24 mouse cellular contexts compared by ENCODE assay signal in the genomic region with DNA sequence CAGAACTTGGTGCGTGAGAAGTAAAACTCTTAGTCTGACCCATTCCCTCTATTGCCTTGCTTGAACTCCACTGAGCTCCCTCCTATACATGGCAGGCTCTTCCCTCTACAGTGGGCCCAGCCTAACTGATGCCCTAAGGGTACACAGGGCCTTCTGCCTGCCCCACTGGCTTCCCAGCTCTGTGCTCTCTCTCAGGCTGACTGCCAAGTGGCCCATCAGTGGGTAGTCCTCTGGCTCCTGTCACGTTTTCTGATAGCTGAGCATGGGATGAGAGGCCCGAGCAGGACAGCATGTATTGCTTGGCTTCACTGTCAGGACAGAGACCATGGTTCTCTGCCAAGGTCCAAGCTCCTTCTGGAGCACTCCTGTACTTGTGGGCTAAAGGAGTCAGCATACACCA.
"Had no signal": no experiment of that assay in that cellular context is flagged by ENCODE, and none has a peak within 500 bp of the region (broad histone marks: within the 10 kb centered on the region; RNA-seq: fewer than 3 reads in every experiment).

No protein-coding gene starts in this region.

- H3K4me1 ChIP-seq: heart, embryonic 13.5 days; heart, embryonic 15.5 days; intestine, embryonic 15.5 days; limb, embryonic 12.5 days; liver, embryonic 13.5 days; liver, embryonic 15.5 days had no signal

- H3K27me3 ChIP-seq: hindbrain, embryonic 12.5 days; hindbrain, embryonic 15.5 days; intestine, embryonic 15.5 days; liver, embryonic 13.5 days; liver, embryonic 15.5 days had no signal

- H3K4me3 ChIP-seq: gastrocnemius, adult 2 months; heart, adult 2 months; heart, embryonic 13.5 days; heart, embryonic 15.5 days; hindbrain, embryonic 10.5 days; hindbrain, embryonic 12.5 days; hindbrain, embryonic 15.5 days; intestine, embryonic 15.5 days; layer of hippocampus, adult 2 months; left cerebral cortex, adult 2 months; limb, embryonic 10.5 days; limb, embryonic 12.5 days; liver, embryonic 13.5 days; liver, embryonic 15.5 days had no signal

- H3K27ac ChIP-seq: gastrocnemius, adult 2 months; heart, adult 2 months; heart, embryonic 13.5 days; heart, embryonic 15.5 days; hindbrain, embryonic 10.5 days; hindbrain, embryonic 12.5 days; hindbrain, embryonic 15.5 days; intestine, embryonic 15.5 days; layer of hippocampus, adult 2 months; left cerebral cortex, adult 2 months; limb, embryonic 10.5 days; limb, embryonic 12.5 days; liver, embryonic 13.5 days; liver, embryonic 15.5 days had no signal

- DNase-seq: gastrocnemius, adult 2 months; gastrocnemius, postnatal 10 days; gastrocnemius, postnatal 25 days; heart, adult 2 months; heart, postnatal 14 days; heart, postnatal 4 days; kidney, adult 18-20 months; kidney, adult 8-10 months; kidney, postnatal 10 days; kidney, postnatal 25 days; kidney, postnatal 4 days; liver; liver, embryonic 13.5 days had no signal
